Mouse (Mus musculus) olfactory bulb, adult 2 months (tissue): ENCODE results near the gene Zkscan14.

ENCODE experiments used
- CTCF ChIP-seq: fragments of 200-500 bp; IDR thresholded peaks from 2 replicates; pipeline ENCODE4 v1.5.1; 2012; ENCODE audit warnings: low read depth, mild to moderate bottlenecking, low read length, moderate library complexity; ENCODE audit not compliant: insufficient read depth
- POLR2A ChIP-seq: fragments of 200-500 bp; IDR thresholded peaks from 2 replicates; pipeline ENCODE4 v1.6.1; 2012; ENCODE audit warnings: mild to moderate bottlenecking, low read depth, low read length, moderate library complexity; ENCODE audit not compliant: insufficient read depth

DNA sequence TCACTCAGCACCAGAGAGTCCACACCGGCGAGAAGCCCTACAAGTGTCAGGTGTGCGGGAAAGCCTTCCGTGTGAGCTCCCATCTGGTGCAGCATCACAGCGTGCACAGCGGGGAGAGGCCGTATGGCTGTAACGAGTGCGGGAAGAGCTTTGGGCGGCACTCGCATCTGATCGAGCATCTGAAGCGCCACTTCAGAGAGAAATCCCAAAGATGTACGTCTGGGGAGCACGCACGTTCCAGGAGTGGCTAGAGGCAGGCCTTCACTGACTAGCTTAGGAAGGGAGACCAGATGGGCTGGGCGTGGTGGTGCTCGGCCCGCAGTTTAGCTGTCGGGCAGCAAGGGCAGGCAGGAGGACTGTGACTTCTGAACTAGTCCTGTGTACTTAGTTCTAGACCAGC, 17.0 kb upstream of the Zkscan14 start:
- TF ChIP-seq CTCF: no peak
- TF ChIP-seq POLR2A: no peak
